Mouse (Mus musculus) spleen, postnatal 36 days (tissue): ENCODE data around the gene Cops9.

Source experiments
- DNase-seq, 2 experiments: peaks; one replicate each; pipeline ENCODE4 v3.0.0; 2022; ENCODE audit warnings: low spot score in 2 of 2, mixed read lengths in 1 of 2

The Cops9 gene

GRCm38 (mm10) chr1:92641514-92642272, at the start of gene Cops9:
TSS of gene Cops9 (minus strand) at chr1:92641985.
- DNase-seq, result peak; percentile 83 to 84

- peak in 1 of 2 experiments; percentile 14 for DNase-seq
Observed at GRCm38 (mm10) chr1:92691166-92691844, 49.5 kb upstream of the Cops9 start.

GRCm38 (mm10) chr1:92686994-92687393, 45.2 kb upstream of the Cops9 start:
- DNase-seq, result no peak

GRCm38 (mm10) chr1:92683151-92683550, 41.4 kb upstream of the Cops9 start:
- DNase-seq, result no peak

- DNase-seq, result no peak
Observed at GRCm38 (mm10) chr1:92680668-92681603, 39.2 kb upstream of the Cops9 start.

- no peak for DNase-seq
Observed at GRCm38 (mm10) chr1:92678757-92679156, 37.0 kb upstream of the Cops9 start.

GRCm38 (mm10) chr1:92676676-92676975, 34.8 kb upstream of the Cops9 start:
- DNase-seq, result no peak

GRCm38 (mm10) chr1:92675932-92676675, 34.3 kb upstream of the Cops9 start:
- DNase-seq, result no peak

- no peak for DNase-seq
Observed at GRCm38 (mm10) chr1:92673258-92673782, 31.5 kb upstream of the Cops9 start.

- DNase-seq, result no peak
Observed at GRCm38 (mm10) chr1:92671326-92671725, 29.5 kb upstream of the Cops9 start.

- DNase-seq, result no peak
Observed at GRCm38 (mm10) chr1:92669430-92669829, 27.6 kb upstream of the Cops9 start.

GRCm38 (mm10) chr1:92667106-92667505, 25.3 kb upstream of the Cops9 start:
- no peak for DNase-seq

- DNase-seq, result no peak
Observed at GRCm38 (mm10) chr1:92659392-92659791, 17.6 kb upstream of the Cops9 start.

- no peak for DNase-seq
Observed at GRCm38 (mm10) chr1:92657025-92657820, 15.4 kb upstream of the Cops9 start.

- DNase-seq, result no peak
Observed at GRCm38 (mm10) chr1:92654676-92655075, 12.9 kb upstream of the Cops9 start.

GRCm38 (mm10) chr1:92653179-92653578, 11.4 kb upstream of the Cops9 start:
- no peak for DNase-seq

- DNase-seq, result no peak
Observed at GRCm38 (mm10) chr1:92651467-92651866, 9.7 kb upstream of the Cops9 start.

- peak; percentile 31 to 38 for DNase-seq
Observed at GRCm38 (mm10) chr1:92648673-92649072, 6.9 kb upstream of the Cops9 start, which contains the start of gene Otos. TSS of gene Otos (minus strand) at chr1:92648841.

- no peak for DNase-seq
Observed at GRCm38 (mm10) chr1:92648197-92648596, 6.4 kb upstream of the Cops9 start.

- DNase-seq, result peak in 1 of 2 experiments; percentile 35
Observed at GRCm38 (mm10) chr1:92647752-92648151, 6.0 kb upstream of the Cops9 start.
